Mouse (Mus musculus): ENCODE measurements around the gene Agpat2.
A peak's percentile ranks its signal among the peaks of the same experiment; 100 is the strongest.

Agpat2 gene

DNA sequence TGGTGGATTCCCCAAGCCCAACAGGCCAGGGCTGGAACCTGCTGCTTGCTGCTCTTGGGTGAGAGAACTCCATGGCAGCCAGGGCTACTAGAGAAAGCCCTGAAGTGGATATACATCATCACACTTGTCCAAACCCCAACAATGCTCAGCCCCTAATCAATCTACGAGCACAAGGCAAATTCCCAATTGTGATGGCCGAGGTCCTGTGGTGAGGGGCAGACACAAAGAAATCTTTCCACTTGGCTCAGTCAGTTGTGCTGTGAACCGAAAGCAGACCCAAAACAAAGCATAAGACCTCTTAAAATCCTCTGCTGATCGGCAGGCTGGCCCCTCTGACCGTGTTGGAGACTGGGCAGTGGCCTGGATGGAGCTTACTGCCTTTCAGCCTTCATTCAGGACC lies 29.4 kb downstream of the Agpat2 start:
- DNase-seq (ENCODE audit: low read depth), result no peak

GRCm38 (mm10) chr2:26573807-26574206 lies 30.4 kb downstream of the Agpat2 start:
- no peak for DNase-seq (ENCODE audit: low read depth)

- no peak for DNase-seq (ENCODE audit: low read depth)
Measured at GRCm38 (mm10) chr2:26573396-26573795, 30.8 kb downstream of the Agpat2 start.

DNA sequence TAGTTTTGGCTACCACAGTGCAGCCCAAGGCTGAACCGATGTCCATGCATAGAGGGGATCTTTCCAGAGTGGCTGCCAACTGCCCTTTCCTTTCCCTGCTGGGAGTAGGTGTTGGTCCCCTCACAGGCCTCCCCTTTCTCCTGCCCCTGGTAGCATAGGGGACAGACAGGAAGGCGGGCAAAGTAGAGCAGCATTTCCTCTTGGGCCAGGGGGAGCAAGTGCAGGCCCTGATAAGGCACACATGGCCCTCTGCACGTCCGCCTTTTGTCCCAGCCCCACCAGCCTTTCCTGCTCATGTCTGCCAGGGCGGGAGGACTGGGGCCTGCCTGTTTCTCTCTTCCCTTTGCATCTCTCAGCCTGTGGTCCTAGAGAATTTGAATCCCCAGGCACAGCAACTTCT lies 32.4 kb downstream of the Agpat2 start:
- DNase-seq (ENCODE audit: low read depth), result no peak

GRCm38 (mm10) chr2:26571400-26571799 lies 32.8 kb downstream of the Agpat2 start:
- DNase-seq (ENCODE audit: low read depth), result no peak

- DNase-seq (ENCODE audit: low read depth), result no peak
Measured at GRCm38 (mm10) chr2:26570034-26570433, 34.2 kb downstream of the Agpat2 start.

- peak; percentile 66 for DNase-seq (ENCODE audit: low read depth)
Measured at GRCm38 (mm10) chr2:26566221-26566620, 38.0 kb downstream of the Agpat2 start.

- DNase-seq (ENCODE audit: low read depth), result no peak
Measured at GRCm38 (mm10) chr2:26561351-26562016, 42.7 kb downstream of the Agpat2 start.

- no peak for DNase-seq (ENCODE audit: low read depth)
Measured at GRCm38 (mm10) chr2:26560506-26560905, 43.7 kb downstream of the Agpat2 start.

DNA sequence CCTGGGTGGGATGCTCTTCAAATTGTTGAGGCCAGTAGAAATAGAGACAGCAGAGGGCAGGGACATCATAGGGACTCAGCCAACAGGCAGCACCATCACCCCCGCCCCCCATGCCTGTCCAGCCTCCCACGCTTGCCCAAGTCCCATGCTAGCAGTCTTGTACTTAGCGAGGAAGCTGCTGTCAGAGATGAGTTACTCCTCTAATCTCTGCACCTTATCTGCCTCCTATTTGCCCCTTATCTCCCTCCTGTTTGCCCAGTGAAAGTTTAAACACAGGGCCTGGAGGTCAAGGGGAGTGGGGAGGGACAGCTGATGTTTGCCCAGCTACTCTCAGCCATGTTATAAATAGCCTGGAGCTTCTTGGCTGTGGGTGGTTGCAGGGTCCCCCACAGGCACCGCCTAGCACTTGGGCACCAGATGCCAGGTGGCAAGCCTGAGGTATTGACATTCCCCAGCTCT lies 47.7 kb downstream of the Agpat2 start:
- DNase-seq (ENCODE audit: low read depth), result no peak

GRCm38 (mm10) chr2:26555076-26555475 lies 49.1 kb downstream of the Agpat2 start:
- no peak for DNase-seq (ENCODE audit: low read depth)

DNA sequence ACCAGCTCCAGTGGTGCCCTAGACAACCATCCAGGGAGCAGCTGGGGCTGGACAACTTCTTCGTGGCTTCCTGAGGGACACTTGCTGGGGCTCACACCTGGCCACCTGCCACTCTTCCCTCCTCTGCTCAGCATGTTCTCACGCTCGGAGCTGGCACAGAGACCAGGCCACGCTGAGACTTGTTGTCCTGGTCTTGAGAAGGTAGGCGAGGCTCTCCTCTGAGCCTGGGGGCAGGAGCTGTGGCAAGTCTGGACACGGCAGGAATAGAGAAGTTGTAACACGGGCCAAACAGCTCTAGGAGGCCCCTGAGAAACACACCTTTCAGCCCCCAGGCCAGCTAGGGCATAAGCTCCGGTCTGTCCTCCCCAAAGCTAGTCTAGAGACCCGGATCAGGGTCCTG lies 50.3 kb downstream of the Agpat2 start:
- DNase-seq (ENCODE audit: low read depth), result no peak

DNA sequence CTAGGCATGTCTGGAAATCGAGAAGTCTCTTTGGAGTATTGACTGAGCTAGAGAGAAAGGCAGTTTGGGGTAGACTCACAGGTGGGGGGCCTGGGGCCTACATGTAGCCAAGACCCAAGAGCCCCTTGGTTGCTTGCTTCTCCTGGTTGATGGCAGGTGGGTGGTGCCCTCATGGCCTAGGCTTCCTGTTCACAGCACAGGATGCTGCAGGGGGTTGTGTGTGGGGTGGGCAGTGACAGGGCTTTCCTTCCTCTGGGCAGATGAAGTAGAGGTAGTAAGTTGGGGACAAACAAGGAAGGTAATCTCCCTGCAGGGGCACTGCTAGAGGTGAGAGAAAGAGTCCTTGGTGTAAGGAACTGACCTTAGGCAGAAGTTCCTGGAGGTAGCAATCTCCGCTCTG lies 52.2 kb downstream of the Agpat2 start:
- no peak for DNase-seq (ENCODE audit: low read depth)

- DNase-seq (ENCODE audit: low read depth), result no peak
Measured at GRCm38 (mm10) chr2:26551446-26551845, 52.8 kb downstream of the Agpat2 start.

GRCm38 (mm10) chr2:26550777-26551176 lies 53.4 kb downstream of the Agpat2 start:
- DNase-seq (ENCODE audit: low read depth), result no peak

DNA sequence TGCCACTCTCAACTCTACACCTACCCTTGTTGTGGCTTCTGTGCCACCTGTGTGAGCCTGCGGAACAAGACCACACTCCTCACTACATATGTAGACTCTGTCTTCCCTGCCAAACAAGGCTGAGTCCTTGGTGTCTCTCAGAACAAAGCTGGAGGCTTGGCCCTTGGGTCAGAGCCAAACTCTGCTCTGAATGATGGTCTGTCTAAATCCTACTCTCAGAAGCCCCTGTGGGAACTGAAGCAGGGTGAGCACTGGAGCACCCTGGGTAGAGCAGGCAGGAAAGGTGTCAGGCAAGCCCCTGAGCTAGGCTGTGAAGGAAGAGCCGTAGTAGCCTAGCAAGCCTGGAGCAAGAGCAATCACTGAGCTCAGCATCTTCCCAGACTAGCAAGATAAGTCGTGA lies 54.0 kb downstream of the Agpat2 start:
- DNase-seq (ENCODE audit: low read depth), result no peak

DNA sequence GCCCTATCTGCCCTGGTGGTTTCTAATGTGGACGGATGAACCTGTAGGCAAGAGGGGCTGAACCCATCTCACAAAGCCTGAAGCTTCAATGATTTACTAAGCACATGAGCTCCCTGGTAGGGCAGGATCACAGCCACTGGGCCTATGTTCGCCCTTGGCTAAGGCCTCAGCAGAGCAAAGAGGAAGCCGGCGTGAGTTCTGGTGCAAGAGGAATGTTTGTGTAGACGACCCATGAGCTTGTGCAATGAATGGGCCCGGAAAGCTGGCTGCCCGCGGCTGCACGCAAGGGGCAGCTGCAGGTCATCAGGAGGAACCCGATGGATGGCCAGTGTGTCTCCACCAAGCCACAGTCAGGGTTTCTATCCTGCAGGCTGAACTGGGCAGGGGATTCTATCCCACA lies 54.4 kb downstream of the Agpat2 start:
- DNase-seq (ENCODE audit: low read depth), result no peak

- DNase-seq (ENCODE audit: low read depth), result no peak
Measured at GRCm38 (mm10) chr2:26547481-26547880, 56.7 kb downstream of the Agpat2 start.

DNA sequence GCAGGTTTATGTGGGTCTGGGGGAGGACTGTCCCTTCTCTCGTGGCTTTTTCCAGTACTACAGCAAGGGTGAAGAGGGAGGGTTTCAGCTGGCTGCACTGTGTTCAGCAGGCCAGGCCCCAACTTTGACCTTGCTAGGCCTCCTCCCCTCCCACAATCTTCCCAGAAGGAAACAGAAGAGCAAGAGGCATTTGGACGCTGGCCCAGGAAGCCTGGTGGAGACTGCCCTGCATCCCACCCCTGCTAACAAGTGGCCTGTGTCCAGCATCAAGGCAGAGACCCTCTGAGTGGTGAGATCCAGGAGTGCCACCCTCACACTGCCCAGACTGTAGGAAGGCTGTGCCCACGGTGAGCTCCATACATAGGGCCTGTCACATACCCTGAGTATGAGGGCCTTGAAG lies 60.0 kb downstream of the Agpat2 start:
- no peak for DNase-seq (ENCODE audit: low read depth)

GRCm38 (mm10) chr2:26543768-26544167 lies 60.4 kb downstream of the Agpat2 start:
- DNase-seq (ENCODE audit: low read depth), result no peak

DNA sequence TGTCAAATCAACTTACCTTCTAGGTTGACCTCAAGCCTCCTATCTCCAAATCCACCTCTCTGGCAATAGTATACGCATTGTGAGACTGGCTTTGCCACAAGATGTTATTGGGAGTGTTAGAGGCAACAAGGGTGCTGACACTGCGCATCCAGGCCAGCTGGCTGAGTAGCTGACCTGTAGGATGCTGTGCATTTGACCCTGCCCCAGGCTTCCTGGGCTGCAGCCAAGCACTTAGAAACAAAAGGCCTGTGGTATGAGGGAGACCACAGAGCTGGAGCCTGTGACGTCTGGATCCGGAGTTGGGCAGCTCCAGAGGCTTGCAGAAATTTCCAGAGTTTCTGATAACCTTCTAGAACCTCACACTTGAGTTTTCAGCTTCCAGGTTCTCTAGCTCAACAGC lies 61.1 kb downstream of the Agpat2 start:
- no peak for DNase-seq (ENCODE audit: low read depth)
